Mouse (Mus musculus): ENCODE results near the gene Agrp. TPM values are rescaled to one million over a fixed set of nuclear protein-coding genes. Genes with fewer than 3 reads are reported as not detected.

Agrp gene
- polyA plus RNA-seq, 1 experiment from 2014 or later, result 1.1 TPM

- no peaks in the 10 kb centered on the region for H3K27me3 ChIP-seq (replicated peaks; ENCODE audit: control insufficient read depth, insufficient read depth, low read length)
- peaks cover 23% of the 10 kb centered on the region for H3K36me3 ChIP-seq (ENCODE audit: control insufficient read depth, insufficient read depth, low read length)
- 0% methylated on average over 1 of the region's 1 CpGs for WGBS
- H3K4me2 ChIP-seq (ENCODE audit: low read length), result no peak overlapping the region
- no peak overlapping the region for H3K9ac ChIP-seq (ENCODE audit: low read length)
- DNase-seq (ENCODE audit: low spot score) (peak; percentile 89), ATAC-seq (replicated peaks; ENCODE audit: low FRiP score, low TSS enrichment, low read depth) (peak; percentile 49; the same call in 1 of the 2 replicates)
- no peak overlapping the region for H3K4me3 ChIP-seq (ENCODE audit: low read depth, low read length)
- peaks cover 18% of the 10 kb centered on the region for H3K4me1 ChIP-seq (replicated peaks; ENCODE audit: control insufficient read depth, insufficient read depth, low read length)
- peak overlapping the region; percentile 73 for H3K27ac ChIP-seq (ENCODE audit: low read depth)
- H3K9me3 ChIP-seq (ENCODE audit: control insufficient read depth, low read length), result no peaks in the 10 kb centered on the region
These were observed 103.3 kb downstream of the Agrp start for GRCm38 (mm10) chr8:105533892-105534329.

GRCm38 (mm10) chr8:105533439-105533838 is 103.8 kb downstream of the Agrp start:
- DNase-seq (ENCODE audit: low spot score) (no peak), ATAC-seq (replicated peaks; ENCODE audit: low FRiP score, low TSS enrichment, low read depth) (no peak)
- Histone ChIP-seq H3K27ac (ENCODE audit: low read depth) (peak overlapping the region; percentile 73), H3K4me3 (ENCODE audit: low read depth, low read length) (no peak overlapping the region), H3K27me3 (replicated peaks; ENCODE audit: control insufficient read depth, insufficient read depth, low read length) (no peaks in the 10 kb centered on the region), H3K9me3 (ENCODE audit: control insufficient read depth, low read length) (no peaks in the 10 kb centered on the region), H3K9ac (ENCODE audit: low read length) (no peak overlapping the region), H3K4me2 (ENCODE audit: low read length) (no peak overlapping the region), H3K36me3 (ENCODE audit: control insufficient read depth, insufficient read depth, low read length) (peaks cover 23% of the 10 kb centered on the region), H3K4me1 (replicated peaks; ENCODE audit: control insufficient read depth, insufficient read depth, low read length) (peaks cover 18% of the 10 kb centered on the region)
- 14% methylated on average over 2 of the region's 2 CpGs for WGBS

GRCm38 (mm10) chr8:105531774-105532173 is 105.4 kb downstream of the Agrp start:
- Histone ChIP-seq H3K9me3 (ENCODE audit: control insufficient read depth, low read length) (no peaks in the 10 kb centered on the region), H3K9ac (ENCODE audit: low read length) (no peak overlapping the region), H3K4me3 (ENCODE audit: low read depth, low read length) (no peak overlapping the region), H3K4me1 (replicated peaks; ENCODE audit: control insufficient read depth, insufficient read depth, low read length) (peaks cover 18% of the 10 kb centered on the region), H3K27ac (ENCODE audit: low read depth) (no peak overlapping the region), H3K27me3 (replicated peaks; ENCODE audit: control insufficient read depth, insufficient read depth, low read length) (no peaks in the 10 kb centered on the region), H3K36me3 (ENCODE audit: control insufficient read depth, insufficient read depth, low read length) (peaks cover 12% of the 10 kb centered on the region), H3K4me2 (ENCODE audit: low read length) (no peak overlapping the region)
- ATAC-seq (replicated peaks; ENCODE audit: low FRiP score, low TSS enrichment, low read depth) (no peak), DNase-seq (ENCODE audit: low spot score) (no peak)
- WGBS, result 79% methylated on average over 2 of the region's 2 CpGs

DNA sequence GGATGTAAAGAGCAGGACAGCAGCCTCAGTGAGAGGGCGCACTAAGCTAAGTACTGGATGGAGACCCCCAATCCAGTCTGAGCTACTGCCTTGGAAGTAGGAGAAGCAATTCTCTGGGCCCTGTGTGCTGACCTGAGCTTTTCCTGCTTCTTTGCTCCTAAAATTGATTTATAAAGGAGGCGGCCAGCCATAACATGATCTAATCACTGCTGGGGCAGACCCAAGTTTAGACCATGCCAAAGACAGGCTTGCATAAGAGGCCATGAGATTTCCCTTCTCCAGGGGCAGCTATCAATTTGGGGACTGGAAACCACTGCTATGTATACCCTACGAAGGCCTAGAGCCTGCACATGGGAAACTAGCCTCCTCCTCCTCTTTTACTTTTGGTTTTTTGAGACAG is 107.9 kb downstream of the Agrp start:
- H3K27ac ChIP-seq (ENCODE audit: low read depth), result no peak overlapping the region
- H3K36me3 ChIP-seq (ENCODE audit: control insufficient read depth, insufficient read depth, low read length), result peaks cover 25% of the 10 kb centered on the region
- ATAC-seq (replicated peaks; ENCODE audit: low FRiP score, low TSS enrichment, low read depth) (no peak), DNase-seq (ENCODE audit: low spot score) (no peak)
- no peaks in the 10 kb centered on the region for H3K27me3 ChIP-seq (replicated peaks; ENCODE audit: control insufficient read depth, insufficient read depth, low read length)
- no peak overlapping the region for H3K4me2 ChIP-seq (ENCODE audit: low read length)
- 88% methylated on average over 3 of the region's 3 CpGs for WGBS
- no peaks in the 10 kb centered on the region for H3K9me3 ChIP-seq (ENCODE audit: control insufficient read depth, low read length)
- H3K9ac ChIP-seq (ENCODE audit: low read length), result no peak overlapping the region
- H3K4me1 ChIP-seq (replicated peaks; ENCODE audit: control insufficient read depth, insufficient read depth, low read length), result peaks cover 17% of the 10 kb centered on the region
- H3K4me3 ChIP-seq (ENCODE audit: low read depth, low read length), result no peak overlapping the region

- Histone ChIP-seq H3K27ac (ENCODE audit: low read depth) (no peak overlapping the region), H3K9ac (ENCODE audit: low read length) (no peak overlapping the region), H3K36me3 (ENCODE audit: control insufficient read depth, insufficient read depth, low read length) (peaks cover 33% of the 10 kb centered on the region), H3K27me3 (replicated peaks; ENCODE audit: control insufficient read depth, insufficient read depth, low read length) (no peaks in the 10 kb centered on the region), H3K4me3 (ENCODE audit: low read depth, low read length) (no peak overlapping the region), H3K4me2 (ENCODE audit: low read length) (no peak overlapping the region), H3K9me3 (ENCODE audit: control insufficient read depth, low read length) (no peaks in the 10 kb centered on the region), H3K4me1 (replicated peaks; ENCODE audit: control insufficient read depth, insufficient read depth, low read length) (peaks cover 6% of the 10 kb centered on the region)
- WGBS, result 94% methylated on average over 1 of the region's 1 CpGs
- no peak for ATAC-seq (replicated peaks; ENCODE audit: low FRiP score, low TSS enrichment, low read depth)
- DNase-seq (ENCODE audit: low spot score), result no peak
These were observed 109.0 kb downstream of the Agrp start for GRCm38 (mm10) chr8:105528206-105528605.

GRCm38 (mm10) chr8:105527110-105527509 is 110.1 kb downstream of the Agrp start:
- Histone ChIP-seq H3K27ac (ENCODE audit: low read depth) (no peak overlapping the region), H3K36me3 (ENCODE audit: control insufficient read depth, insufficient read depth, low read length) (peaks cover 33% of the 10 kb centered on the region), H3K27me3 (replicated peaks; ENCODE audit: control insufficient read depth, insufficient read depth, low read length) (no peaks in the 10 kb centered on the region), H3K9me3 (ENCODE audit: control insufficient read depth, low read length) (no peaks in the 10 kb centered on the region), H3K4me3 (ENCODE audit: low read depth, low read length) (no peak overlapping the region), H3K4me2 (ENCODE audit: low read length) (no peak overlapping the region), H3K4me1 (replicated peaks; ENCODE audit: control insufficient read depth, insufficient read depth, low read length) (peaks cover 9% of the 10 kb centered on the region), H3K9ac (ENCODE audit: low read length) (no peak overlapping the region)
- ATAC-seq (replicated peaks; ENCODE audit: low FRiP score, low TSS enrichment, low read depth) (no peak), DNase-seq (ENCODE audit: low spot score) (no peak)
- 90% methylated on average over 2 of the region's 2 CpGs for WGBS

DNA sequence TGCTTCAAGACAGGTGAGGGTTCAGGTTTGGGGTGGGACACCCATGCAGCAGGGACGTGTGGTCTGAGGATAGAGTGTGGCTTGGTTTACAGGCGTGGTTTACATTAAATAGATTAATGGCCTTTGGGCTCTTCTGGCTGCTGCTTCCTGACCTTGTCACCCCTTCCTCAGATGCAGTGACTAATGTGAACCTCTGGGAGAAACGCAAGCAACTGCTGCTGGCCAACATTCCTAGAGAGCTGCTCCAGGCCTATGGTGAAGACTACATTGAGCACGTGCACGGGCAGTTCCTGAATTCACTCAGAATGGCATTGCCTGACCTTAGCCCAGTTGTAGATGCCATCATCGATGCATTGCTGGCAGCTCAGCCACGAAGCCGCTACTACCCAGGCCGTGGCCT is 114.3 kb downstream of the Agrp start:
- H3K4me1 ChIP-seq (replicated peaks; ENCODE audit: control insufficient read depth, insufficient read depth, low read length), result peaks cover 36% of the 10 kb centered on the region
- WGBS, result 41% methylated on average over 9 of the region's 9 CpGs
- DNase-seq (ENCODE audit: low spot score) (no peak), ATAC-seq (replicated peaks; ENCODE audit: low FRiP score, low TSS enrichment, low read depth) (no peak)
- no peaks in the 10 kb centered on the region for H3K27me3 ChIP-seq (replicated peaks; ENCODE audit: control insufficient read depth, insufficient read depth, low read length)
- H3K27ac ChIP-seq (ENCODE audit: low read depth), result no peak overlapping the region
- H3K9me3 ChIP-seq (ENCODE audit: control insufficient read depth, low read length), result no peaks in the 10 kb centered on the region
- no peak overlapping the region for H3K4me2 ChIP-seq (ENCODE audit: low read length)
- H3K36me3 ChIP-seq (ENCODE audit: control insufficient read depth, insufficient read depth, low read length), result peaks cover 21% of the 10 kb centered on the region
- H3K9ac ChIP-seq (ENCODE audit: low read length), result no peak overlapping the region
- no peak overlapping the region for H3K4me3 ChIP-seq (ENCODE audit: low read depth, low read length)

GRCm38 (mm10) chr8:105521995-105522769 is 115.0 kb downstream of the Agrp start:
- DNase-seq (ENCODE audit: low spot score), result no peak
- ATAC-seq (replicated peaks; ENCODE audit: low FRiP score, low TSS enrichment, low read depth), result no peak
- H3K9me3 ChIP-seq (ENCODE audit: control insufficient read depth, low read length), result no peaks in the 10 kb centered on the region
- no peak overlapping the region for H3K4me2 ChIP-seq (ENCODE audit: low read length)
- H3K4me1 ChIP-seq (replicated peaks; ENCODE audit: control insufficient read depth, insufficient read depth, low read length), result peaks cover 43% of the 10 kb centered on the region
- no peak overlapping the region for H3K27ac ChIP-seq (ENCODE audit: low read depth)
- WGBS, result 64% methylated on average over 21 of the region's 21 CpGs
- H3K36me3 ChIP-seq (ENCODE audit: control insufficient read depth, insufficient read depth, low read length), result peaks cover 21% of the 10 kb centered on the region
- H3K9ac ChIP-seq (ENCODE audit: low read length), result no peak overlapping the region
- H3K27me3 ChIP-seq (replicated peaks; ENCODE audit: control insufficient read depth, insufficient read depth, low read length), result no peaks in the 10 kb centered on the region
- H3K4me3 ChIP-seq (ENCODE audit: low read depth, low read length), result no peak overlapping the region

- DNase-seq (ENCODE audit: low spot score), result no peak
- Histone ChIP-seq H3K9ac (ENCODE audit: low read length) (no peak overlapping the region), H3K4me3 (ENCODE audit: low read depth, low read length) (no peak overlapping the region), H3K4me2 (ENCODE audit: low read length) (no peak overlapping the region), H3K27me3 (replicated peaks; ENCODE audit: control insufficient read depth, insufficient read depth, low read length) (0 out of 2 replicates have a peak, but pooled peaks cover 3% of the 10 kb centered on the region), H3K9me3 (ENCODE audit: control insufficient read depth, low read length) (no peaks in the 10 kb centered on the region), H3K4me1 (replicated peaks; ENCODE audit: control insufficient read depth, insufficient read depth, low read length) (peaks cover 44% of the 10 kb centered on the region), H3K27ac (ENCODE audit: low read depth) (no peak overlapping the region), H3K36me3 (ENCODE audit: control insufficient read depth, insufficient read depth, low read length) (peaks cover 21% of the 10 kb centered on the region)
- 4% methylated on average over 3 of the region's 3 CpGs for WGBS
- ATAC-seq (replicated peaks; ENCODE audit: low FRiP score, low TSS enrichment, low read depth), result no peak
These were observed 116.1 kb downstream of the Agrp start for GRCm38 (mm10) chr8:105521061-105521460.
